Mouse (Mus musculus) left cerebral cortex, postnatal 10 days (tissue): ENCODE data around the gene Ormdl2. TPM values are rescaled to one million over a fixed set of nuclear protein-coding genes. Genes with fewer than 3 reads are reported as not detected.

Experiments used
- total RNA-seq, 2 experiments: library from RNA; stranded (reverse); gene quantifications; 2 replicates each; pipeline ENCODE4 v1.2.3; 2021

Gene Ormdl2
- total RNA-seq, 2 experiments from 2014 or later = 4.4 to 6.7 TPM

Other genes starting within 250 kb of the Ormdl2 start
- gene Erbb3, start 232.0 kb downstream of the Ormdl2 start, total RNA-seq = 1 to 10 TPM; 1.1 to 2.2 TPM
- 100 to 1,000 TPM; 382 to 405 TPM for gene Rps26, start 194.9 kb downstream of the Ormdl2 start, total RNA-seq
- 10 to 100 TPM; 18.5 to 19.8 TPM for gene Ikzf4, start 175.7 kb downstream of the Ormdl2 start, total RNA-seq
- gene Suox, start 147.6 kb downstream of the Ormdl2 start, total RNA-seq = 10 to 100 TPM; 11.1 to 11.8 TPM
- gene Rab5b, start 125.4 kb downstream of the Ormdl2 start, total RNA-seq = 100 to 1,000 TPM; 120 to 121 TPM
- gene Pmel, start 117.5 kb downstream of the Ormdl2 start, total RNA-seq = under 1 TPM; 0.51 to 0.63 TPM
- gene Cdk2, start 116.6 kb downstream of the Ormdl2 start, total RNA-seq = 1 to 10 TPM; 4.3 to 4.7 TPM
- gene Dgka, start 76.8 kb downstream of the Ormdl2 start, total RNA-seq = 1 to 10 TPM; 5.7 to 5.8 TPM
- 10 to 100 TPM; 34.3 to 34.6 TPM for gene Pym1, start 73.8 kb downstream of the Ormdl2 start, total RNA-seq
- under 1 TPM; 0.49 to 0.59 TPM for gene Mmp19, start 30.7 kb downstream of the Ormdl2 start, total RNA-seq
- 10 to 100 TPM; 61.9 to 63.1 TPM for gene Dnajc14, start 17.6 kb downstream of the Ormdl2 start, total RNA-seq
- gene Tmem198b, start 17.3 kb downstream of the Ormdl2 start, total RNA-seq = 10 to 100 TPM; 12.2 to 12.5 TPM
- gene Sarnp, start 4.3 kb downstream of the Ormdl2 start, total RNA-seq = 10 to 100 TPM; 37.4 to 42.2 TPM
- 10 to 100 TPM; 13.2 to 16.2 TPM for gene Gdf11, start 70.1 kb upstream of the Ormdl2 start, total RNA-seq
- gene Cd63, start 79.3 kb upstream of the Ormdl2 start, total RNA-seq = 10 to 100 TPM; 63.0 to 66.0 TPM
- gene Rdh5, start 101.2 kb upstream of the Ormdl2 start, total RNA-seq = 1 to 10 TPM; 5.5 to 6.1 TPM
- 10 to 100 TPM; 84.3 to 85.3 TPM for gene Bloc1s1, start 102.4 kb upstream of the Ormdl2 start, total RNA-seq
- 10 to 100 TPM; 14.2 to 14.9 TPM for gene Itga7, start 112.2 kb upstream of the Ormdl2 start, total RNA-seq
- not detected for gene Mettl7b, start 139.3 kb upstream of the Ormdl2 start, total RNA-seq
- not detected for gene Olfr9, start 167.8 kb upstream of the Ormdl2 start, total RNA-seq
- gene Olfr763, start 189.1 kb upstream of the Ormdl2 start, total RNA-seq = not detected
- not detected for gene Olfr764-ps1, start 218.3 kb upstream of the Ormdl2 start, total RNA-seq
- not detected for gene Olfr765, start 228.4 kb upstream of the Ormdl2 start, total RNA-seq
- gene Olfr766-ps1, start 247.3 kb upstream of the Ormdl2 start, total RNA-seq = not detected